Mouse (Mus musculus): ENCODE data around the gene Nop53.

- TF ChIP-seq CTCF (IDR thresholded peaks at IDR 0.05; ENCODE audit: borderline replicate concordance, extremely low read depth, insufficient read depth, insufficient read length) (no peak), POLR2A (IDR thresholded peaks at IDR 0.05; ENCODE audit: borderline replicate concordance, extremely low read depth, insufficient read depth, insufficient read length, poor library complexity, severe bottlenecking) (no peak)
These were observed 3.4 kb upstream of the Nop53 start for GRCm38 (mm10) chr7:15949216-15949790.

Data from brain, embryonic 14.5 days (tissue).